Mouse (Mus musculus) MEL (cell line): ENCODE results near the gene Nup37. TPM values are rescaled to one million over a fixed set of nuclear protein-coding genes. Genes with fewer than 3 reads are reported as not detected.

Source experiments
- DNase-seq: peaks from one replicate; pipeline ENCODE4 v3.0.0; 2011; ENCODE audit warnings: low read depth, low spot score
- H3K27ac ChIP-seq: 2 replicates; pipeline ENCODE4 v1.5.1; 2012; ENCODE audit warnings: low read depth, mild to moderate bottlenecking, control low read depth, low read length, moderate library complexity; ENCODE audit not compliant: control insufficient read depth
- H3K27me3 ChIP-seq, 2 experiments: fragments of 150-350 bp in 1 of 2; sonication (generic) in 1 of 2; 2 replicates each; pipeline ENCODE4 v1.6.1; 2012; ENCODE audit warnings: low read length in 2 of 2, mild to moderate bottlenecking in 2 of 2, improper control_type of control experiment in 1 of 2, moderate library complexity in 1 of 2; ENCODE audit not compliant: insufficient read depth in 2 of 2, control insufficient read depth in 1 of 2
- H3K36me3 ChIP-seq, 2 experiments: 2 replicates each; pipeline ENCODE4 v1.6.1; 2012 to 2014; ENCODE audit warnings: low read length in 2 of 2, improper control_type of control experiment in 1 of 2, inconsistent platforms in 1 of 2, mild to moderate bottlenecking in 1 of 2; ENCODE audit not compliant: insufficient read depth in 2 of 2, control insufficient read depth in 1 of 2
- H3K4me1 ChIP-seq, 2 experiments: fragments of 150-350 bp in 1 of 2; sonication (generic) in 1 of 2; 2 replicates each; pipeline ENCODE4 v1.6.1; 2012; ENCODE audit warnings: low read length in 2 of 2, improper control_type of control experiment in 1 of 2, mild to moderate bottlenecking in 1 of 2; ENCODE audit not compliant: insufficient read depth in 2 of 2, control insufficient read depth in 1 of 2
- H3K4me3 ChIP-seq, 2 experiments: fragments of 150-350 bp in 1 of 2; sonication (generic) in 1 of 2; 2 replicates each; pipeline ENCODE4 v1.5.1; 2012; ENCODE audit warnings: low read depth in 2 of 2, low read length in 2 of 2, mild to moderate bottlenecking in 2 of 2, moderate library complexity in 2 of 2, control low read depth in 1 of 2, improper control_type of control experiment in 1 of 2; ENCODE audit not compliant: control insufficient read depth in 1 of 2, insufficient read depth in 1 of 2
- H3K79me2 ChIP-seq: 2 replicates; pipeline ENCODE4 v1.6.1; 2012; ENCODE audit warnings: mild to moderate bottlenecking, low read length, moderate library complexity; ENCODE audit not compliant: control insufficient read depth, poor library complexity, insufficient read depth
- H3K9ac ChIP-seq: 2 replicates; pipeline ENCODE4 v1.6.1; 2012; ENCODE audit warnings: low read depth, mild to moderate bottlenecking, control low read depth, low read length, moderate library complexity; ENCODE audit not compliant: control insufficient read depth, poor library complexity, severe bottlenecking
- H3K9me3 ChIP-seq: fragments of 150-350 bp; sonication (generic); replicated peaks from 2 replicates; pipeline ENCODE4 v1.6.1; 2012; ENCODE audit warnings: mild to moderate bottlenecking, low read length, improper control_type of control experiment, moderate library complexity; ENCODE audit not compliant: insufficient read depth
- BHLHE40 ChIP-seq: IDR thresholded peaks from 2 replicates; pipeline ENCODE4 v1.6.1; 2012; ENCODE audit warnings: low read depth, mild to moderate bottlenecking, inconsistent platforms, low read length, improper control_type of control experiment, borderline replicate concordance
- CHD2 ChIP-seq: IDR thresholded peaks from 2 replicates; pipeline ENCODE4 v1.6.1; 2011; ENCODE audit warnings: low read length, improper control_type of control experiment
- CTCF ChIP-seq, 3 experiments: IDR thresholded peaks in 2 of 3; conservative IDR thresholded peaks in 1 of 3; 2 replicates each; pipeline ENCODE4 v1.5.1; 2011 to 2012; ENCODE audit warnings: low read length in 3 of 3, low read depth in 2 of 3, mild to moderate bottlenecking in 2 of 3, improper control_type of control experiment in 1 of 3, inconsistent platforms in 1 of 3, mixed read lengths in 1 of 3, moderate library complexity in 1 of 3; ENCODE audit not compliant: control insufficient read depth in 1 of 3, insufficient read depth in 1 of 3, poor library complexity in 1 of 3, severe bottlenecking in 1 of 3
- ELF1 ChIP-seq: IDR thresholded peaks from 2 replicates; pipeline ENCODE4 v1.6.1; 2014; ENCODE audit warnings: low read depth, mild to moderate bottlenecking, inconsistent platforms, low read length, improper control_type of control experiment, moderate library complexity
- EP300 ChIP-seq, 2 experiments: IDR thresholded peaks; 2 replicates each; pipeline ENCODE4 v1.6.1; 2011; ENCODE audit warnings: improper control_type of control experiment in 2 of 2, low read length in 2 of 2, low read depth in 1 of 2, mild to moderate bottlenecking in 1 of 2
- GABPA ChIP-seq: IDR thresholded peaks from 2 replicates; pipeline ENCODE4 v1.6.1; 2012; ENCODE audit warnings: low read depth, mild to moderate bottlenecking, inconsistent platforms, low read length, improper control_type of control experiment, moderate library complexity
- GATA1 ChIP-seq: IDR thresholded peaks from 2 replicates; pipeline ENCODE4 v1.6.1; 2011; ENCODE audit warnings: low read depth, low read length, improper control_type of control experiment
- KAT2A ChIP-seq: conservative IDR thresholded peaks from 2 replicates; pipeline ENCODE4 v1.6.1; 2012; ENCODE audit warnings: low read depth, low read length, improper control_type of control experiment, inconsistent platforms
- MYB ChIP-seq: IDR thresholded peaks from 2 replicates; pipeline ENCODE4 v1.6.1; 2011; ENCODE audit warnings: mild to moderate bottlenecking, low read depth, low read length, improper control_type of control experiment
- MYC ChIP-seq: IDR thresholded peaks from 2 replicates; pipeline ENCODE4 v1.6.1; 2011; ENCODE audit warnings: low read depth, mild to moderate bottlenecking, low read length, improper control_type of control experiment, moderate library complexity
- NELFE ChIP-seq: IDR thresholded peaks from 2 replicates; pipeline ENCODE4 v1.6.1; 2011; ENCODE audit warnings: low read depth, low read length, improper control_type of control experiment
- POLR2A ChIP-seq, 2 experiments: IDR thresholded peaks; 2 replicates each; pipeline ENCODE4 v1.6.1; 2011 to 2012; ENCODE audit warnings: low read length in 2 of 2, mild to moderate bottlenecking in 2 of 2, control low read depth in 1 of 2, improper control_type of control experiment in 1 of 2, low read depth in 1 of 2, moderate library complexity in 1 of 2; ENCODE audit not compliant: control insufficient read depth in 1 of 2, insufficient read depth in 1 of 2, poor library complexity in 1 of 2
- POLR2AphosphoS5 ChIP-seq: IDR thresholded peaks from 2 replicates; pipeline ENCODE4 v1.6.1; 2012; ENCODE audit warnings: low read depth, borderline replicate concordance, mild to moderate bottlenecking, inconsistent platforms, low read length, moderate library complexity, mixed read lengths
- RAD21 ChIP-seq: IDR thresholded peaks from 2 replicates; pipeline ENCODE4 v1.6.1; 2011; ENCODE audit warnings: mild to moderate bottlenecking, low read depth, low read length, improper control_type of control experiment
- RCOR1 ChIP-seq: IDR thresholded peaks from 2 replicates; pipeline ENCODE4 v1.6.1; 2012; ENCODE audit warnings: low read depth, mild to moderate bottlenecking, inconsistent platforms, low read length, improper control_type of control experiment
- SIN3A ChIP-seq: IDR thresholded peaks from 2 replicates; pipeline ENCODE4 v1.6.1; 2012; ENCODE audit warnings: low read length, improper control_type of control experiment, inconsistent platforms
- TCF12 ChIP-seq: IDR thresholded peaks from 2 replicates; pipeline ENCODE4 v1.6.1; 2014; ENCODE audit warnings: low read depth, mild to moderate bottlenecking, inconsistent platforms, low read length, improper control_type of control experiment, moderate library complexity
- ZKSCAN1 ChIP-seq: IDR thresholded peaks from 2 replicates; pipeline ENCODE4 v1.6.1; 2012; ENCODE audit warnings: low read depth, mild to moderate bottlenecking, inconsistent platforms, low read length, improper control_type of control experiment, moderate library complexity
- ZMIZ1 ChIP-seq: IDR thresholded peaks from 2 replicates; pipeline ENCODE4 v1.6.1; 2012; ENCODE audit warnings: low read depth, mild to moderate bottlenecking, inconsistent platforms, low read length, improper control_type of control experiment, moderate library complexity
- polyA plus RNA-seq, 2 experiments: library from polyadenylated mRNA; stranded (reverse) in 1 of 2; unstranded in 1 of 2; fragments of >175 nt in 1 of 2; fragments of >200 nt in 1 of 2; gene quantifications; 2 replicates each; pipeline versions ENCODE4 v1.2.1 to v1.2.4; 2012; ENCODE audit warnings: low replicate concordance in 2 of 2, low read depth in 1 of 2; ENCODE audit not compliant: insufficient read length in 2 of 2, insufficient read depth in 1 of 2, missing spikeins in 1 of 2
- total RNA-seq: library from RNA; depleted of rRNA; stranded (reverse); fragments of 300-350 nt; gene quantifications from 2 replicates; pipeline ENCODE4 v1.2.3, GENCODE M21; 2012

Gene Nup37
- total and polyA plus RNA-seq, 3 experiments, result 85.4 to 193 (median 118) TPM

GRCm38 (mm10) chr10:88167438-88168077 is 20.8 kb downstream of the Nup37 start:
- H3K4me1 ChIP-seq, result no peaks in the 10 kb centered on the region
- peaks cover 0 to 23% of the 10 kb centered on the region in 2 experiments; a peak in 2 of 4 replicates for H3K36me3 ChIP-seq
- no peaks in the 10 kb centered on the region for H3K27me3 ChIP-seq
- no peaks in the 10 kb centered on the region; the same call in 1 of the 2 replicates for H3K79me2 ChIP-seq
- no peak overlapping the region for H3K27ac ChIP-seq
- H3K4me3 ChIP-seq, result no peak overlapping the region
- H3K9ac ChIP-seq, result no peak overlapping the region
- TF ChIP-seq ZMIZ1 (no peak), CTCF (IDR thresholded peaks at IDR 0.05 in 2 of 3, conservative IDR thresholded peaks at IDR 0.05 in 1 of 3; ENCODE audit: control insufficient read depth in 1 of 3, insufficient read depth in 1 of 3, low read depth in 2 of 3, low read length in 3 of 3, poor library complexity in 1 of 3, severe bottlenecking in 1 of 3) (no peak), BHLHE40 (no peak), EP300 (IDR thresholded peaks at IDR 0.05; ENCODE audit: low read depth in 1 of 2, low read length in 2 of 2) (no peak), RAD21 (no peak), GATA1 (no peak), ELF1 (no peak), MYB (no peak), ZKSCAN1 (no peak), CHD2 (no peak), RCOR1 (no peak), NELFE (no peak)
- H3K9me3 ChIP-seq, result no peaks in the 10 kb centered on the region
- no peak for DNase-seq

GRCm38 (mm10) chr10:88200541-88200940 is 53.7 kb downstream of the Nup37 start:
- Histone ChIP-seq H3K27me3 (no peaks in the 10 kb centered on the region), H3K4me3 (peak overlapping the region; percentile 42 to 66), H3K27ac (no peak overlapping the region), H3K79me2 (no peaks in the 10 kb centered on the region; the same call in 1 of the 2 replicates), H3K9me3 (no peaks in the 10 kb centered on the region), H3K9ac (peak overlapping the region; percentile 48), H3K36me3 (peaks cover 0 to 2% of the 10 kb centered on the region in 2 experiments; a peak in 1 of 4 replicates), H3K4me1 (peaks cover 0 to 8% of the 10 kb centered on the region in 2 experiments)
- TF ChIP-seq SIN3A (no peak), POLR2A (IDR thresholded peaks at IDR 0.05; ENCODE audit: control insufficient read depth in 1 of 2, insufficient read depth in 1 of 2, low read depth in 1 of 2, low read length in 2 of 2, poor library complexity in 1 of 2) (no peak), MYC (no peak), ZKSCAN1 (peak; percentile 86), GABPA (no peak), TCF12 (no peak), POLR2AphosphoS5 (no peak), KAT2A (no peak)
- peak; percentile 27 for DNase-seq
